Mouse (Mus musculus) midbrain, embryonic 11.5 days (tissue): Measurements from ENCODE around the gene Apon. TPM values are rescaled to one million over a fixed set of nuclear protein-coding genes. Genes with fewer than 3 reads are reported as not detected.

ENCODE experiments used
- ATAC-seq: fragments of 200-750 bp; cut with Nextera tagmentation; 2 replicates; pipeline ENCODE4 v1.8.0; 2017; ENCODE audit warnings: moderate TSS enrichment, moderate library complexity; ENCODE audit not compliant: low FRiP score
- DNase-seq: peaks from one replicate; pipeline ENCODE4 v3.0.0; 2015; ENCODE audit warnings: low spot score; ENCODE audit errors: missing footprints
- H3K27ac ChIP-seq: fragments of 300-500 bp; sonication (generic); 2 replicates; pipeline ENCODE4 v1.5.1; 2014; ENCODE audit warnings: low read depth, low read length
- H3K27me3 ChIP-seq: fragments of 300-500 bp; sonication (generic); 2 replicates; pipeline ENCODE4 v1.6.1; 2014; ENCODE audit warnings: mild to moderate bottlenecking, low read length, moderate library complexity, mixed read lengths; ENCODE audit not compliant: control insufficient read depth, insufficient read depth
- H3K36me3 ChIP-seq: fragments of 300-500 bp; sonication (generic); 2 replicates; pipeline ENCODE4 v1.6.1; 2014; ENCODE audit warnings: mild to moderate bottlenecking, low read length, moderate library complexity, mixed read lengths; ENCODE audit not compliant: control insufficient read depth, insufficient read depth
- H3K4me1 ChIP-seq: fragments of 300-500 bp; sonication (generic); 2 replicates; pipeline ENCODE4 v1.6.1; 2014; ENCODE audit warnings: low read length; ENCODE audit not compliant: control insufficient read depth, insufficient read depth
- H3K4me2 ChIP-seq: fragments of 300-500 bp; sonication (generic); 2 replicates; pipeline ENCODE4 v1.6.1; 2014; ENCODE audit warnings: mild to moderate bottlenecking, moderate library complexity
- H3K4me3 ChIP-seq: fragments of 300-500 bp; sonication (generic); 2 replicates; pipeline ENCODE4 v1.5.1; 2014; ENCODE audit warnings: low read depth, low read length
- H3K9ac ChIP-seq: fragments of 300-500 bp; sonication (generic); 2 replicates; pipeline ENCODE4 v1.6.1; 2014; ENCODE audit warnings: low read length
- H3K9me3 ChIP-seq: fragments of 300-500 bp; sonication (generic); 2 replicates; pipeline ENCODE4 v1.6.1; 2016; ENCODE audit warnings: low read length; ENCODE audit not compliant: control insufficient read depth
- WGBS: fragments of 180-500 bp; shearing (Covaris S2); extraction: QIAGEN DNeasy Blood & Tissue Kit; methylation state at CpG from one replicate; pipeline ENCODE4 v1.1.7; 2014; 5-methylcytosine and 5-hydroxymethylcytosine counted together
- polyA plus RNA-seq: library from polyadenylated mRNA; unstranded; fragments of >200 nt; fragmentation: Nextera tagmentation; extraction: Ambion mirVana; gene quantifications from 2 replicates; pipeline ENCODE4 v1.2.1, GENCODE M21; 2014

Apon gene
- polyA plus RNA-seq, 1 experiment from 2014 or later = 0.22 TPM

GRCm38 (mm10) chr10:128297622-128298021 lies 43.7 kb downstream of the Apon start:
- H3K9ac ChIP-seq = no peak overlapping the region
- 86% methylated on average over 11 of the region's 11 CpGs for WGBS
- ATAC-seq = no peak
- no peaks in the 10 kb centered on the region for H3K27me3 ChIP-seq
- H3K27ac ChIP-seq = no peak overlapping the region
- no peak overlapping the region for H3K4me2 ChIP-seq
- H3K9me3 ChIP-seq = no peaks in the 10 kb centered on the region
- DNase-seq = no peak
- H3K4me1 ChIP-seq = peaks cover 5% of the 10 kb centered on the region
- H3K4me3 ChIP-seq = no peak overlapping the region
- no peaks in the 10 kb centered on the region for H3K36me3 ChIP-seq

- no peak overlapping the region for H3K4me3 ChIP-seq
- H3K4me2 ChIP-seq = no peak overlapping the region
- H3K36me3 ChIP-seq = no peaks in the 10 kb centered on the region
- no peaks in the 10 kb centered on the region for H3K9me3 ChIP-seq
- DNase-seq (no peak), ATAC-seq (no peak)
- H3K4me1 ChIP-seq = peaks cover 5% of the 10 kb centered on the region
- H3K27ac ChIP-seq = no peak overlapping the region
- WGBS = 75% methylated on average over 6 of the region's 6 CpGs
- no peak overlapping the region for H3K9ac ChIP-seq
- no peaks in the 10 kb centered on the region for H3K27me3 ChIP-seq
Observed at GRCm38 (mm10) chr10:128298243-128298642, 44.3 kb downstream of the Apon start.

GRCm38 (mm10) chr10:128298702-128299171 lies 44.8 kb downstream of the Apon start, which contains the start of gene Il23a:
Gene Il23a, minus strand, starts transcription at chr10:128298752.
- Histone ChIP-seq H3K27ac (no peak within 1 kb of the TSS), H3K36me3 (no peaks in the 10 kb centered on the region), H3K9ac (no peak within 1 kb of the TSS), H3K4me3 (no peak within 1 kb of the TSS), H3K9me3 (no peaks in the 10 kb centered on the region), H3K4me1 (peaks cover 5% of the 10 kb centered on the region), H3K27me3 (no peaks in the 10 kb centered on the region), H3K4me2 (no peak within 1 kb of the TSS)
- no peak for DNase-seq
- WGBS = 83% methylated on average over 11 of the region's 11 CpGs
- no peak for ATAC-seq

- no peak for DNase-seq
- 46% methylated on average over 3 of the region's 3 CpGs for WGBS
- Histone ChIP-seq H3K27me3 (no peaks in the 10 kb centered on the region), H3K9me3 (no peaks in the 10 kb centered on the region), H3K4me3 (peak overlapping the region; percentile 40), H3K4me2 (peak overlapping the region; percentile 65), H3K9ac (peak overlapping the region; percentile 73), H3K27ac (peak overlapping the region; percentile 52), H3K36me3 (no peaks in the 10 kb centered on the region), H3K4me1 (peaks cover 11% of the 10 kb centered on the region)
- no peak for ATAC-seq
Observed at GRCm38 (mm10) chr10:128302357-128302756, 48.5 kb downstream of the Apon start.

GRCm38 (mm10) chr10:128302785-128303125 lies 48.9 kb downstream of the Apon start:
- 0% methylated on average over 9 of the region's 9 CpGs for WGBS
- peak overlapping the region; percentile 73 for H3K9ac ChIP-seq
- peak; percentile 59 for ATAC-seq
- no peaks in the 10 kb centered on the region for H3K9me3 ChIP-seq
- peak overlapping the region; percentile 52 for H3K27ac ChIP-seq
- peaks cover 11% of the 10 kb centered on the region for H3K4me1 ChIP-seq
- peak overlapping the region; percentile 65 for H3K4me2 ChIP-seq
- no peak for DNase-seq
- no peaks in the 10 kb centered on the region for H3K36me3 ChIP-seq
- no peaks in the 10 kb centered on the region for H3K27me3 ChIP-seq
- peak overlapping the region; percentile 40 for H3K4me3 ChIP-seq

- ATAC-seq = peak; percentile 99
- Histone ChIP-seq H3K4me1 (peaks cover 11% of the 10 kb centered on the region), H3K36me3 (peaks cover 3% of the 10 kb centered on the region; the same call in 1 of the 2 replicates), H3K27ac (peak within 1 kb of the TSS; percentile 73), H3K9me3 (no peaks in the 10 kb centered on the region), H3K4me3 (peak within 1 kb of the TSS; percentile 40), H3K27me3 (no peaks in the 10 kb centered on the region), H3K9ac (peak within 1 kb of the TSS; percentile 76), H3K4me2 (peak within 1 kb of the TSS; percentile 65)
- DNase-seq = peak; percentile 100
- WGBS = 3% methylated on average over 37 of the region's 37 CpGs
Observed at GRCm38 (mm10) chr10:128303126-128304021, 49.5 kb downstream of the Apon start, which contains the start of gene Pan2. Gene Pan2, plus strand, starts transcription at chr10:128303335.

Other genes starting within 250 kb of the Apon start
- gene Hsd17b6, start 246.5 kb upstream of the Apon start, polyA plus RNA-seq = not detected in 2 replicates
- 106 and 107 TPM in 2 replicates for gene Prim1, start 238.9 kb upstream of the Apon start, polyA plus RNA-seq
- gene Naca, start 218.5 kb upstream of the Apon start, polyA plus RNA-seq = 915 and 936 TPM in 2 replicates
- 686 and 692 TPM in 2 replicates for gene Ptges3, start 195.1 kb upstream of the Apon start, polyA plus RNA-seq
- gene Atp5b, start 170.8 kb upstream of the Apon start, polyA plus RNA-seq = 2,316 and 2,383 TPM in 2 replicates
- 20.2 and 21.0 TPM in 2 replicates for gene Baz2a, start 162.5 kb upstream of the Apon start, polyA plus RNA-seq
- gene Rbms2, start 73.8 kb upstream of the Apon start, polyA plus RNA-seq = 19.7 TPM in 2 replicates
- 0.72 and 0.82 TPM in 2 replicates for gene Gls2, start 59.6 kb upstream of the Apon start, polyA plus RNA-seq
- 25.7 and 27.5 TPM in 2 replicates for gene Spryd4, start 42.3 kb upstream of the Apon start, polyA plus RNA-seq
- 0.12 TPM in 1 of 2 replicates, not detected in the other for gene Mip, start 28.3 kb upstream of the Apon start, polyA plus RNA-seq
- 48.1 and 52.5 TPM in 2 replicates for gene Timeless, start 22.0 kb upstream of the Apon start, polyA plus RNA-seq
- gene Apof, start 14.6 kb downstream of the Apon start, polyA plus RNA-seq = not detected in 2 replicates
- 14.9 and 16.7 TPM in 2 replicates for gene Stat2, start 16.5 kb downstream of the Apon start, polyA plus RNA-seq
- gene Il23a, start 44.7 kb downstream of the Apon start, polyA plus RNA-seq = not detected in 2 replicates
- 37.2 and 37.5 TPM in 2 replicates for gene Pan2, start 49.2 kb downstream of the Apon start, polyA plus RNA-seq
- gene Cnpy2, start 68.4 kb downstream of the Apon start, polyA plus RNA-seq = 222 and 239 TPM in 2 replicates
- gene Cs, start 83.6 kb downstream of the Apon start, polyA plus RNA-seq = 236 and 248 TPM in 2 replicates
- gene Coq10a, start 114.9 kb downstream of the Apon start, polyA plus RNA-seq = 23.1 and 23.4 TPM in 2 replicates
- 7.5 and 8.6 TPM in 2 replicates for gene Ankrd52, start 123.0 kb downstream of the Apon start, polyA plus RNA-seq
- not detected in 2 replicates for gene Slc39a5, start 147.1 kb downstream of the Apon start, polyA plus RNA-seq
- 131 and 154 TPM in 2 replicates for gene Nabp2, start 157.4 kb downstream of the Apon start, polyA plus RNA-seq
- 43.1 and 43.8 TPM in 2 replicates for gene Rnf41, start 157.6 kb downstream of the Apon start, polyA plus RNA-seq
- gene Smarcc2, start 205.2 kb downstream of the Apon start, polyA plus RNA-seq = 124 and 138 TPM in 2 replicates
- 683 and 746 TPM in 2 replicates for gene Myl6, start 240.0 kb downstream of the Apon start, polyA plus RNA-seq
- 3.4 and 3.7 TPM in 2 replicates for gene Myl6b, start 244.6 kb downstream of the Apon start, polyA plus RNA-seq